Mouse (Mus musculus): ENCODE data around the gene Prkce. TPM values are rescaled to one million over a fixed set of nuclear protein-coding genes. Genes with fewer than 3 reads are reported as not detected.

The Prkce gene
- polyA plus RNA-seq, 1 experiment from 2014 or later, result 9.0 TPM

DNA sequence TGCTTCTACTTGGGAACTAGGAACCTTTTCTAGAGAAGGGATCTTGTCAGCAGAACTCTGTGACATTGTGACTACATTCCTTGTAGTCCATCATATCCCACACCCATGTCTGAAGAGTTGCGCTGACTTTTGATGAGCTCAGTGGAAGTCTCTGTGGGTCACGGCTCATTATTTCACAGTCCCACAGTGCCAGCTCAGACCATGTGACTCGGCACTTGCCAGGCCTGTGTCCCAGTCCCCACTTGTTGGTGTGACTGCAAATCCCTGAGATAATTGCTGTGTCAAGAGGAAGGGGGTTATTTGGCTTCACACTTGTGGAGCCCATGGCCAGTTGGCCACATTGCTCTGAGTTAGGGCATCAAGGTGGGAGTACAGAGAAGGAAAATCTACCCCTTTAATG lies 59.8 kb downstream of the Prkce start:
- Histone ChIP-seq H3K4me3 (no peak overlapping the region), H3K9me3 (no peaks in the 10 kb centered on the region), H3K36me3 (no peaks in the 10 kb centered on the region), H3K27ac (no peak overlapping the region), H3K9ac (no peak overlapping the region), H3K4me1 (peaks cover 7% of the 10 kb centered on the region; the same call in 1 of the 2 replicates), H3K4me2 (no peak overlapping the region), H3K27me3 (no peaks in the 10 kb centered on the region)
- no peak for ATAC-seq (ENCODE audit: insufficient number of reproducible peaks, insufficient read depth, low FRiP score, low TSS enrichment, low read depth)
- WGBS, result 76% methylated on average over 3 of the region's 3 CpGs

DNA sequence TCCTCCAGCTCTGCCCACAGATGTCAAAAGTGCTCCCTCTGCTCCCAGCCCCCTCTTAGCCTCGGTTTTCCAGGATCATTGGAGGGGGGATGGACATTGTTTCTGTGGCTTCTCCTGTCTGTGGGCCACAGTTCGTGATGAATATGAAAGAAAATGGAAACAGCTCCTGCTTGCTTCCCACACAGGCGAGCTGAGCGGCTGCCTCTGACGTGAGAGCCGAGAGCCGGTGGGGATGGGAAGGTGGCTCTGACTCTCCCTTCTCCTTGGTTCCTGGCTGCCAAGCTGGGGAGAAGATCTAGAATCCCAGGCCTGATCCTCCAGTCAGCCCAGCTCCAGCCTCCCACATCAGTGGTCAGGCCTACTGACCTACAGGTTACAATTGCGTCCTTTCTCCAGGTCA lies 61.3 kb downstream of the Prkce start:
- WGBS, result 86% methylated on average over 8 of the region's 8 CpGs
- ATAC-seq (ENCODE audit: insufficient number of reproducible peaks, insufficient read depth, low FRiP score, low TSS enrichment, low read depth), result no peak
- H3K36me3 ChIP-seq, result no peaks in the 10 kb centered on the region
- H3K27me3 ChIP-seq, result no peaks in the 10 kb centered on the region
- H3K4me2 ChIP-seq, result no peak overlapping the region
- H3K4me3 ChIP-seq, result no peak overlapping the region
- H3K9ac ChIP-seq, result no peak overlapping the region
- peaks cover 7% of the 10 kb centered on the region; the same call in 1 of the 2 replicates for H3K4me1 ChIP-seq
- no peaks in the 10 kb centered on the region for H3K9me3 ChIP-seq
- no peak overlapping the region for H3K27ac ChIP-seq

DNA sequence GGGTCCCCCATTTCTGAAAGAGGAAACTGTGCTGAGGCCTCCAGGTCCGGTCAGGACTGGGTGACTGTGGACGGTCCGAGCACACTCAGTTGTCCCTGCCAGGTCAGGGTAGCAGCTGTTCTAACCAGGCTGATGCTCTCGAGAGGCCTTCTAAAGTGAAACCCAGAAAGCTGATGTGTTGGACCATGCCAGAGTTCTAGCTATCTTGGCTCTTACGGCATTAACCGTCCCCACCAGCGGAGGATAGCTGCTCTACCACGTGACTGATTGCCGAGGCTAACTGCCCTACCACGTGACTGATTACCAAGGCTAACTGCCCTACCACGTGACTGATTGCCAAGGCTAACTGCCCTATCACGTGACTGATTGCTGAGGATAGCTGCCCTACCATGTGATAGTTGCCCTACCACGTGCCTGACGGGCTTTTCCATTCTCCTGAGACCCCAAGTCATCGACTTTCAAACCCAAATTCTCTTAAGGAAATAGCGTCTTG lies 62.6 kb downstream of the Prkce start:
- Histone ChIP-seq H3K27me3 (no peaks in the 10 kb centered on the region), H3K4me3 (no peak overlapping the region), H3K36me3 (no peaks in the 10 kb centered on the region), H3K27ac (no peak overlapping the region), H3K9me3 (no peaks in the 10 kb centered on the region), H3K9ac (no peak overlapping the region), H3K4me2 (no peak overlapping the region), H3K4me1 (peaks cover 17% of the 10 kb centered on the region)
- WGBS, result 89% methylated on average over 16 of the region's 16 CpGs
- no peak for ATAC-seq (ENCODE audit: insufficient number of reproducible peaks, insufficient read depth, low FRiP score, low TSS enrichment, low read depth)

DNA sequence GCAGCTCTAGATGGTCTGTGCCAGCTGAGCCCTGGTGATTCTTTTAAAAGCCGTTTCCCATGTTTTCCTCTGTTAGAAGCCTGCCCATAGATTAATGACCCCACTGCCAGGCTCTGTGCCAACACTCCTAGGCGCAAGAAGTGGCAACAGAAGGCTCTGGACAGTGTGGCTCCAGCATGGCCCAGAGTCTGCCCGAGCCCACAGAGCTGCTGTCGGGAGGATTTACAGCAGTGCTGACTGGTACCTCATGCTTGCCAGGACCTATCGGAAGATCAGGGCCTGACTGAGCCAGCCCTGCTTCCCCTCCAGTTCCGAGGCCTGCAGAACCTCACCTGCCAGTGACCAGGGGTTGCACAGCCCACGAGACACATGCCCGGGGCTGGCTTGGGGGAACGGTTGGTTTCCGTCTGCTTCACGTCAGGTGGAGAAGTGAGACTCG lies 64.2 kb downstream of the Prkce start:
- WGBS, result 84% methylated on average over 12 of the region's 12 CpGs
- H3K4me3 ChIP-seq, result no peak overlapping the region
- 0 out of 2 replicates have a peak overlapping the region, but pooled peaks have one; percentile 16 for H3K27ac ChIP-seq
- no peaks in the 10 kb centered on the region for H3K27me3 ChIP-seq
- no peak for ATAC-seq (ENCODE audit: insufficient number of reproducible peaks, insufficient read depth, low FRiP score, low TSS enrichment, low read depth)
- H3K4me1 ChIP-seq, result peaks cover 17% of the 10 kb centered on the region
- no peak overlapping the region for H3K4me2 ChIP-seq
- no peaks in the 10 kb centered on the region for H3K36me3 ChIP-seq
- no peak overlapping the region for H3K9ac ChIP-seq
- H3K9me3 ChIP-seq, result no peaks in the 10 kb centered on the region

DNA sequence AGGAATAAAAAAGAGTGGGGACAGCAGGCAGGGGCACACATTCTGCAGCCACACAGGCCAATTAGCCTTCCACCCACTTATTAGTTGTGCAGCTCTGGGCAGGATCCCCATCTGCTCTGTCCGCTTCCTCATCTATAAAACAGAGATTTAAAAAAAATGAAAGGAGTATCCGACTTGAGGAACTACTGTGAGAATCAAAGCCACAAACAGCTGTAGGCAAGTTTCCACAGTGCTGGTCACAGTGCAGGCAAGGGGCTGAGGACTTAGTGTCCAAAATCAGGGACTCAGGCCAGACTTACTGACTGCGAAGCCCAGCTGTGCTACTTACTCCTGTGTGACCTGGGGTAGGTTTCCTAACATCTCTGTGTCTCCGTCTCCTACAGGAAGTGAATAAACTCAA lies 64.7 kb downstream of the Prkce start:
- no peaks in the 10 kb centered on the region for H3K36me3 ChIP-seq
- no peak for ATAC-seq (ENCODE audit: insufficient number of reproducible peaks, insufficient read depth, low FRiP score, low TSS enrichment, low read depth)
- peaks cover 17% of the 10 kb centered on the region for H3K4me1 ChIP-seq
- no peak overlapping the region for H3K4me2 ChIP-seq
- H3K27me3 ChIP-seq, result no peaks in the 10 kb centered on the region
- H3K9me3 ChIP-seq, result no peaks in the 10 kb centered on the region
- H3K27ac ChIP-seq, result no peak overlapping the region
- no peak overlapping the region for H3K9ac ChIP-seq
- H3K4me3 ChIP-seq, result no peak overlapping the region
- WGBS, result 86% methylated on average over 4 of the region's 4 CpGs

DNA sequence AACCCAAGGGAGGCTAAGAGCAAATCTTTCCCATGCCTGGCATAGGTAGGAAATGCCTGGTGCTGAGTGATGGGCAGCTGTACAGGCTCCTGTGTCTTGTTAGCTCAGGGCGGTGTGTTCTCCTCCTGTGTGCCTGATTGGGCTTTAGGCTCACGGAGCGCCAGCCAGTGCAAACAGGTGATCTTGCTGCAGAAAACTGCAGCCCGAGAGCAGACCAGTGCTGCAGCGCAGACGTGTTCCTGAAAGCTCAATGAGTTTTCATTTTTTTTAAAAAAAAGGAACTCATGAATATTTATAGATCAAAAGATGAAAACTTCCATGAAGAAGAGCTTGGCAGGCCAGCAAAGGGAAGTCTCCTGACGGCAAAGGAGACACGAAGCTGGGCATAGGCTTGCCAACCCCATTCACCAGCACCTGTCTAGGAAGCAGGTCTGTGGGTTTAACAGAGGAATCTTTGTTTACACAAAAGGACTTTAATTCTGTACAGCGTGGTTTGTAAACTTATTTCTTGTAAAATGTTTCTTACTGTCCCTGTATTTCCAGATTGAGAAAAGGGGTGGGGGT lies 67.1 kb downstream of the Prkce start:
- ATAC-seq (ENCODE audit: insufficient number of reproducible peaks, insufficient read depth, low FRiP score, low TSS enrichment, low read depth), result no peak
- 68% methylated on average over 9 of the region's 9 CpGs for WGBS
- Histone ChIP-seq H3K27ac (no peak overlapping the region), H3K9ac (no peak overlapping the region), H3K4me3 (no peak overlapping the region), H3K27me3 (no peaks in the 10 kb centered on the region), H3K4me2 (no peak overlapping the region), H3K4me1 (peaks cover 23% of the 10 kb centered on the region), H3K9me3 (no peaks in the 10 kb centered on the region), H3K36me3 (no peaks in the 10 kb centered on the region)

DNA sequence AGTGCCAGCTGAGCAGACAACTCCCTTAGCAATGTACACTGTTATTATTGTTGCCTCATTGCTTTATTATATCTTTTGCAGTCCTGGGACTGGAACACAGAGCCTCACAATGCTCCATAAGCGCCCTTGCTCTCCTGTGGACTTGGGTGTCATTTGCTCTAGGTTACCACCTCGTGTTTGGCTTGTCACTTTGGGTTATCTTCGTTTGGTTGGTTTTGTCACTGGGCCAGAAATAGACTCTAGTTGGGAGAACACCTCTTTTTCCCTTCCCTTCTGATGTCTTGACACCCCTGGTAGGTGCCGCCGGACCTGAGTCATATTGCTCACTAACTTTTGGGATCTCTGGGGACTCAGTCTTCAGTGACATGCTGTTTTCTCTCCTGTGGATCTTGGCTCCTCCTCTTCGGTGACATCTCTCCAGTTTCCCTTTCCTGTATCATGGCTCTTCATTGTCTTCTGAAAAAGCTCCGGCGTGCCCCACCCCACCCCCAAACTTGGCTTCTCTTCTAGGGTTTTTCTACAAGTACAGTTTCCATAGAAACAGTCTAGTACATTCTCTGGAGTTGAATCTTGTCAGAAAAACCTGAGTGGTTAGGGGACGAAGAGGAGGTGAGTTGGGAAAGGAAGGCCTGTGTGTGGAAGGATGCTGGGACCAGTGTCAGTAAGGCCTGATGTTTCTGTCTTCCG lies 68.6 kb downstream of the Prkce start:
- Histone ChIP-seq H3K9ac (no peak overlapping the region), H3K4me2 (no peak overlapping the region), H3K4me1 (peaks cover 26% of the 10 kb centered on the region), H3K4me3 (no peak overlapping the region), H3K27ac (no peak overlapping the region), H3K9me3 (no peaks in the 10 kb centered on the region), H3K27me3 (no peaks in the 10 kb centered on the region), H3K36me3 (no peaks in the 10 kb centered on the region)
- no peak for ATAC-seq (ENCODE audit: insufficient number of reproducible peaks, insufficient read depth, low FRiP score, low TSS enrichment, low read depth)
- WGBS, result 89% methylated on average over 10 of the region's 10 CpGs

DNA sequence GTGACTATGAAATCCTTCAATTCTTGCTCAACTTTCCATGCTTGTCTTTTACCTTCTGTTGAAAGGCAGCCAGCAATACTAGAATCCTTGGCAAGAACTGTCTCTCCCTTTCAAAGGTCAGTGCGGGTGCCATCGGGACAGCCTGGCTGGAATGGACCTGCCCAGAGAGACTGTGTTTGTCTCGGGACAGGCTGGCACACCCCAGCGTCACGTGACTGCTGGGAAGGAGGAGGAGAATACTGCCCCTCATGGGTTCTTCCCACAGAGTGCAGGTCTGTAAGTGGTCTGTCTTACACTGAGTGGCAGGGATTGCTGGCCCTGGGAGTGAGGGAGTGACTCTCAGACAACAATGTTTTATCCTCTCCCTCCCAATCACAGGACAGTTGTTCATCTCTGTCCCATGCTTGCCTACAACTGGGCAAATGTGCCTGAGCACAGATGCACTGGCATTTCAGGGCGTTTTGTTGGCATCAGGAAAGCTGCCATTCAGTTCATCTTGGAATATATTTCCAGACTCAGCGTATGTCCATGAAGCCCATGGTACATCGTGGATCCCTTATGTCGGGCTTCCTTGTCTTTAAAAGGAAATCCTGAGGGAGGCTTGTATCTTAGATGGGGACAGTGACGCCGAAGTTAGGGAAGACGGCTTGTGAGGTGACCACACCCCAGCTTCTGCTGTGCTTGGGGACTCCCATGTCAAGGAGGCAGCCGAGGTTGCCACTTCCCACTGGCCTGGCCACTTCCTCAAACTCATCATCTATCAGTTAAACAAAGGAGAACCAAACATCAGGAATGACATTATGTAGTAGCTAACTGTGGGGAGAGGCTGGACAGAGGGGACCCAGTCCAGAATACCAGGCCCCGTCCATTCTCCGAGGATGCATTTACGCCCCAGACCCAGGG lies 69.5 kb downstream of the Prkce start:
- ATAC-seq (ENCODE audit: insufficient number of reproducible peaks, insufficient read depth, low FRiP score, low TSS enrichment, low read depth), result 0 out of 2 replicates have a peak, but pooled peaks have one; percentile 37
- no peak overlapping the region for H3K4me3 ChIP-seq
- no peak overlapping the region for H3K4me2 ChIP-seq
- H3K9ac ChIP-seq, result no peak overlapping the region
- H3K27ac ChIP-seq, result no peak overlapping the region
- H3K36me3 ChIP-seq, result no peaks in the 10 kb centered on the region
- WGBS, result 89% methylated on average over 16 of the region's 16 CpGs
- H3K4me1 ChIP-seq, result peaks cover 19% of the 10 kb centered on the region
- no peaks in the 10 kb centered on the region for H3K27me3 ChIP-seq
- no peaks in the 10 kb centered on the region for H3K9me3 ChIP-seq

DNA sequence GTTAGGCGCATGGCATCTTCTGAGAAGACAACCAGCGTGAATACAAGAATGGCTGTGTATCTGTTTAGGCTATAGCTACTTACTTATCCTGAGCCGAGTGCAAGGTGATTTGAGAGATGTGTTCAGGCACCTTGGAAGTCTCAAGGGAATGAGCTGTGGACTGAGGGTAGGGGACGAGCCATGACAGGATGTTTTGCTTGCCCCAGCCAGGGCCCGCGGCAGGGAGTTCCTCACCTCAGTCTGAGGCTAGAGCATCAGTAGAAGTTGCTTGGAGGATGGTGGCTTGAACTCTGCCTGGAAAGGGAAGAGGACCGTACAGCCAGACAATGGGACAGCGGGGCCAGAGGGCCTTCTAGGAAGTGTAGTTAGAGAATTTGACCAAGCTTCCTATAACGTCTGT lies 74.7 kb downstream of the Prkce start:
- no peak overlapping the region for H3K9ac ChIP-seq
- 87% methylated on average over 9 of the region's 9 CpGs for WGBS
- ATAC-seq (ENCODE audit: insufficient number of reproducible peaks, insufficient read depth, low FRiP score, low TSS enrichment, low read depth), result no peak
- no peak overlapping the region for H3K27ac ChIP-seq
- no peak overlapping the region for H3K4me3 ChIP-seq
- no peaks in the 10 kb centered on the region for H3K9me3 ChIP-seq
- H3K36me3 ChIP-seq, result no peaks in the 10 kb centered on the region
- peaks cover 23% of the 10 kb centered on the region; the same call in 1 of the 2 replicates for H3K4me1 ChIP-seq
- H3K27me3 ChIP-seq, result no peaks in the 10 kb centered on the region
- no peak overlapping the region for H3K4me2 ChIP-seq

DNA sequence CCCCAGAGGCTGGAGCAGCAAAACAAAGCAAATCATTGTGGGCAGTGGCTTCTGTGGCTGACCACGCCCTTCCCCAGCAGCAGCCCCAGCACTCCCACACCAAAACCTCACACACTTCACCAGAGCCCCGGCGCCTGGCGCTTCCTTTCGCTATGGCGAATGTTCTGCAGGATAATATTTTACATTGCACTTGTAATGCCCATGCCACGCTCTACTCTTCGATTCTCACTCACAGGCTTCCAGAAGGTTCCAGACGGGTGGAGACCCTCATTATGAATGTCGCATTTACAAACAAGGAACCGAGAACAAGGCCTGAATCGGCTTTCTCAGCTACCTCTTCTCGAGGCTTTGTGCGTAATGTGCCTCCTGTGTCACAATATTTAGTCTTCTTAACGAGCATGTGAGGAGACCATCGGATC lies 75.5 kb downstream of the Prkce start:
- Histone ChIP-seq H3K27me3 (no peaks in the 10 kb centered on the region), H3K36me3 (no peaks in the 10 kb centered on the region), H3K4me2 (no peak overlapping the region), H3K9me3 (no peaks in the 10 kb centered on the region), H3K4me1 (peaks cover 23% of the 10 kb centered on the region), H3K4me3 (no peak overlapping the region), H3K9ac (no peak overlapping the region), H3K27ac (no peak overlapping the region)
- ATAC-seq (ENCODE audit: insufficient number of reproducible peaks, insufficient read depth, low FRiP score, low TSS enrichment, low read depth), result no peak
- 81% methylated on average over 16 of the region's 16 CpGs for WGBS

DNA sequence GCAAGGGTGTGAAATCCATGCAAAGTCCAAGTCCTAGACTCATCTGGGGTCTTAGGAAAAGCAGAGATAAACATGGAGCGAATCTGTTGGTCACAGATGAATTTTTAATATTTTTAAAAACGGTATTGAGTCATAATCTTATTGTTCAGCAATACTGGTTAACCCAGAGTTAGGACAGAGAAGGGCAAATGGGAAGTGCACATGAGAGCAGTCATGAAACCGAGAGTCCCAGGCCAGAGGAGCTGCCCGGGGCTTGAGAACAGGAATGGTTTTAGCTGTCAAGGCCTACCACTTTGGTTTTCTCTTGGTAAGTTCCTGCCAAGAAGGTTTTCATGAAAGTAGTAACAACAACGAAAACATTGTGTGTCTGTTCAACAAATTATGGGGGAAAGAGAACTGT lies 76.8 kb downstream of the Prkce start:
- Histone ChIP-seq H3K4me3 (no peak overlapping the region), H3K36me3 (no peaks in the 10 kb centered on the region), H3K27me3 (no peaks in the 10 kb centered on the region), H3K9ac (no peak overlapping the region), H3K9me3 (no peaks in the 10 kb centered on the region), H3K4me1 (peaks cover 24% of the 10 kb centered on the region), H3K4me2 (no peak overlapping the region), H3K27ac (no peak overlapping the region)
- WGBS, result 87% methylated on average over 5 of the region's 5 CpGs
- ATAC-seq (ENCODE audit: insufficient number of reproducible peaks, insufficient read depth, low FRiP score, low TSS enrichment, low read depth), result no peak

Measured in embryonic facial prominence, embryonic 13.5 days (tissue).